Mouse (Mus musculus): ENCODE measurements around the gene Mapk8ip3. TPM values are rescaled to one million over a fixed set of nuclear protein-coding genes. Genes with fewer than 3 reads are reported as not detected.
A peak's percentile ranks its signal among the peaks of the same experiment; 100 is the strongest.
"Not testable (repeated sequence)": the region's sequence is repeated elsewhere in the genome, so short reads cannot be mapped to it uniquely, and the experiment has no call there.

The Mapk8ip3 gene
- polyA plus RNA-seq, 1 experiment = 272 TPM

GRCm38 (mm10) chr17:24950671-24951070, 13.9 kb upstream of the Mapk8ip3 start:
- TF ChIP-seq CTCF (IDR thresholded peaks at IDR 0.05; ENCODE audit: borderline replicate concordance, control insufficient read depth, extremely low read depth, insufficient read depth, low read length, poor library complexity) (no peak), POLR2A (IDR thresholded peaks at IDR 0.05; ENCODE audit: control insufficient read depth, extremely low read depth, insufficient read depth, low read length, poor library complexity) (no peak)
- Histone ChIP-seq H3K27ac (ENCODE audit: control insufficient read depth, insufficient read depth, low read length) (no peak overlapping the region), H3K36me3 (ENCODE audit: control insufficient read depth, insufficient read depth, low read length) (peaks cover 24% of the 10 kb centered on the region), H3K4me1 (replicated peaks; ENCODE audit: control insufficient read depth, insufficient read depth, low read length) (no peaks in the 10 kb centered on the region), H3K4me3 (ENCODE audit: control insufficient read depth, insufficient read depth, low read length) (no peak overlapping the region), H3K27me3 (ENCODE audit: control insufficient read depth, insufficient read depth, low read length) (no peaks in the 10 kb centered on the region)
- DNase-seq = no peak
- WGBS = 97% methylated on average over 2 of the region's 2 CpGs

GRCm38 (mm10) chr17:24948204-24948603, 11.4 kb upstream of the Mapk8ip3 start:
- H3K36me3 ChIP-seq (ENCODE audit: control insufficient read depth, insufficient read depth, low read length) = peaks cover 17% of the 10 kb centered on the region
- H3K27me3 ChIP-seq (ENCODE audit: control insufficient read depth, insufficient read depth, low read length) = no peaks in the 10 kb centered on the region
- H3K4me1 ChIP-seq (replicated peaks; ENCODE audit: control insufficient read depth, insufficient read depth, low read length) = no peaks in the 10 kb centered on the region
- no peak overlapping the region for H3K4me3 ChIP-seq (ENCODE audit: control insufficient read depth, insufficient read depth, low read length)
- no peak for DNase-seq
- H3K27ac ChIP-seq (ENCODE audit: control insufficient read depth, insufficient read depth, low read length) = no peak overlapping the region
- TF ChIP-seq CTCF (IDR thresholded peaks at IDR 0.05; ENCODE audit: borderline replicate concordance, control insufficient read depth, extremely low read depth, insufficient read depth, low read length, poor library complexity) (no peak), POLR2A (IDR thresholded peaks at IDR 0.05; ENCODE audit: control insufficient read depth, extremely low read depth, insufficient read depth, low read length, poor library complexity) (no peak)
- WGBS = 94% methylated on average over 5 of the region's 5 CpGs

- peaks cover 17% of the 10 kb centered on the region for H3K36me3 ChIP-seq (ENCODE audit: control insufficient read depth, insufficient read depth, low read length)
- not testable (repeated sequence) for H3K4me1 ChIP-seq (replicated peaks; ENCODE audit: control insufficient read depth, insufficient read depth, low read length); DNase-seq; H3K4me3 ChIP-seq (ENCODE audit: control insufficient read depth, insufficient read depth, low read length); H3K27ac ChIP-seq (ENCODE audit: control insufficient read depth, insufficient read depth, low read length); H3K27me3 ChIP-seq (ENCODE audit: control insufficient read depth, insufficient read depth, low read length)
- WGBS = 97% methylated on average over 1 of the region's 1 CpGs
These were observed 6.8 kb upstream of the Mapk8ip3 start for GRCm38 (mm10) chr17:24943589-24943988.

GRCm38 (mm10) chr17:24943036-24943435, 6.3 kb upstream of the Mapk8ip3 start:
- no peaks in the 10 kb centered on the region for H3K4me1 ChIP-seq (replicated peaks; ENCODE audit: control insufficient read depth, insufficient read depth, low read length)
- DNase-seq = no peak
- WGBS = 95% methylated on average over 7 of the region's 7 CpGs
- H3K36me3 ChIP-seq (ENCODE audit: control insufficient read depth, insufficient read depth, low read length) = peaks cover 14% of the 10 kb centered on the region
- H3K4me3 ChIP-seq (ENCODE audit: control insufficient read depth, insufficient read depth, low read length) = no peak overlapping the region
- no peak for TF ChIP-seq CTCF (IDR thresholded peaks at IDR 0.05; ENCODE audit: borderline replicate concordance, control insufficient read depth, extremely low read depth, insufficient read depth, low read length, poor library complexity)
- TF ChIP-seq POLR2A (IDR thresholded peaks at IDR 0.05; ENCODE audit: control insufficient read depth, extremely low read depth, insufficient read depth, low read length, poor library complexity) = no peak
- H3K27ac ChIP-seq (ENCODE audit: control insufficient read depth, insufficient read depth, low read length) = no peak overlapping the region
- H3K27me3 ChIP-seq (ENCODE audit: control insufficient read depth, insufficient read depth, low read length) = no peaks in the 10 kb centered on the region

- peak; percentile 45 for DNase-seq
- H3K36me3 ChIP-seq (ENCODE audit: control insufficient read depth, insufficient read depth, low read length) = peaks cover 11% of the 10 kb centered on the region
- H3K4me3 ChIP-seq (ENCODE audit: control insufficient read depth, insufficient read depth, low read length); H3K27me3 ChIP-seq (ENCODE audit: control insufficient read depth, insufficient read depth, low read length); H3K4me1 ChIP-seq (replicated peaks; ENCODE audit: control insufficient read depth, insufficient read depth, low read length); H3K27ac ChIP-seq (ENCODE audit: control insufficient read depth, insufficient read depth, low read length): not testable (repeated sequence)
- WGBS = 25% methylated on average over 2 of the region's 2 CpGs
These were observed 5.7 kb upstream of the Mapk8ip3 start for GRCm38 (mm10) chr17:24942453-24942852.

GRCm38 (mm10) chr17:24937266-24937665, 489 bp upstream of the Mapk8ip3 start:
- TF ChIP-seq CTCF (IDR thresholded peaks at IDR 0.05; ENCODE audit: borderline replicate concordance, control insufficient read depth, extremely low read depth, insufficient read depth, low read length, poor library complexity) (no peak), POLR2A (IDR thresholded peaks at IDR 0.05; ENCODE audit: control insufficient read depth, extremely low read depth, insufficient read depth, low read length, poor library complexity) (no peak)
- WGBS = 43% methylated on average over 6 of the region's 6 CpGs

GRCm38 (mm10) chr17:24935666-24936065, 1.1 kb downstream of the Mapk8ip3 start:
- no peak overlapping the region for H3K27ac ChIP-seq (ENCODE audit: control insufficient read depth, insufficient read depth, low read length)
- DNase-seq = no peak
- no peaks in the 10 kb centered on the region for H3K27me3 ChIP-seq (ENCODE audit: control insufficient read depth, insufficient read depth, low read length)

More at GRCm38 (mm10) chr17:24937266-24937665, 489 bp upstream of the Mapk8ip3 start:
- no peak for DNase-seq
- Histone ChIP-seq H3K27ac (ENCODE audit: control insufficient read depth, insufficient read depth, low read length) (peak overlapping the region; percentile 35; the same call in 1 of the 2 replicates), H3K27me3 (ENCODE audit: control insufficient read depth, insufficient read depth, low read length) (no peaks in the 10 kb centered on the region), H3K4me1 (replicated peaks; ENCODE audit: control insufficient read depth, insufficient read depth, low read length) (peaks cover 7% of the 10 kb centered on the region), H3K36me3 (ENCODE audit: control insufficient read depth, insufficient read depth, low read length) (no peaks in the 10 kb centered on the region), H3K4me3 (ENCODE audit: control insufficient read depth, insufficient read depth, low read length) (peak overlapping the region; percentile 86)

More at GRCm38 (mm10) chr17:24935666-24936065, 1.1 kb downstream of the Mapk8ip3 start:
- no peaks in the 10 kb centered on the region for H3K36me3 ChIP-seq (ENCODE audit: control insufficient read depth, insufficient read depth, low read length)
- H3K4me1 ChIP-seq (replicated peaks; ENCODE audit: control insufficient read depth, insufficient read depth, low read length) = peaks cover 7% of the 10 kb centered on the region
- no peak for TF ChIP-seq POLR2A (IDR thresholded peaks at IDR 0.05; ENCODE audit: control insufficient read depth, extremely low read depth, insufficient read depth, low read length, poor library complexity)
- H3K4me3 ChIP-seq (ENCODE audit: control insufficient read depth, insufficient read depth, low read length) = no peak overlapping the region
